Mouse (Mus musculus) WW6 (cell line): ENCODE data around the gene Kdm1b.

Experiments
- DNase-seq: peaks from one replicate; pipeline ENCODE4 v3.0.0-alpha.2; 2013; ENCODE audit warnings: low read depth, low spot score

The Kdm1b gene

GRCm38 (mm10) chr13:47109239-47109638 lies 65.9 kb downstream of the Kdm1b start:
- no peak for DNase-seq

- DNase-seq, result no peak
Measured at GRCm38 (mm10) chr13:47111185-47111584, 67.9 kb downstream of the Kdm1b start.

- DNase-seq, result no peak
Measured at GRCm38 (mm10) chr13:47112056-47112455, 68.8 kb downstream of the Kdm1b start.

- DNase-seq, result no peak
Measured at GRCm38 (mm10) chr13:47112924-47113323, 69.6 kb downstream of the Kdm1b start.

GRCm38 (mm10) chr13:47116000-47116399 lies 72.7 kb downstream of the Kdm1b start:
- no peak for DNase-seq

- no peak for DNase-seq
Measured at GRCm38 (mm10) chr13:47121333-47121889, 78.1 kb downstream of the Kdm1b start.

GRCm38 (mm10) chr13:47122537-47123430 lies 79.5 kb downstream of the Kdm1b start, which contains the start of gene Rnf144b:
TSS of gene Rnf144b (plus strand) at chr13:47122656.
- no peak for DNase-seq

GRCm38 (mm10) chr13:47124449-47124848 lies 81.2 kb downstream of the Kdm1b start:
- no peak for DNase-seq

- DNase-seq, result no peak
Measured at GRCm38 (mm10) chr13:47124986-47125385, 81.7 kb downstream of the Kdm1b start.

GRCm38 (mm10) chr13:47125595-47125994 lies 82.3 kb downstream of the Kdm1b start:
- DNase-seq, result no peak

- no peak for DNase-seq
Measured at GRCm38 (mm10) chr13:47129090-47129489, 85.8 kb downstream of the Kdm1b start.

GRCm38 (mm10) chr13:47133058-47133457 lies 89.8 kb downstream of the Kdm1b start:
- no peak for DNase-seq

- no peak for DNase-seq
Measured at GRCm38 (mm10) chr13:47134836-47135235, 91.5 kb downstream of the Kdm1b start.
